Comparison of ENCODE assay signal across 8 mouse cellular contexts in genomic region chr9:96259017-96259512, GRCm38 (mm10).
A peak's percentile ranks its signal among the peaks of the same experiment; 100 is the strongest.
DNase-seq lines count a peak whose midpoint lies in the region; ATAC-seq and TF ChIP-seq lines count a peak whose summit lies in the region.

No protein-coding gene starts in this region.

- peak overlapping the region in 1 of 3 experiments; percentile 50 for H3K4me3 ChIP-seq in CH12.LX (replicated peaks in 1 of 3; ENCODE audit: low read depth in 2 of 3, low read length in 2 of 3, poor library complexity in 1 of 3)
- peak overlapping the region; percentile 61 for H3K4me3 ChIP-seq in embryonic facial prominence, embryonic 10.5 days
- H3K4me3 ChIP-seq in heart, postnatal 0 days (ENCODE audit: low read depth, low read length) = peak overlapping the region; percentile 47
- peak overlapping the region; percentile 52 for H3K4me3 ChIP-seq in midbrain, embryonic 12.5 days

- no peaks in the 10 kb centered on the region for H3K79me2 ChIP-seq in CH12.LX (replicated peaks; ENCODE audit: control insufficient read depth, extremely low read depth, insufficient read depth, poor library complexity, severe bottlenecking)

- no peaks in the 10 kb centered on the region for H3K4me1 ChIP-seq in CH12.LX (ENCODE audit: control insufficient read depth in 1 of 2, insufficient read depth in 2 of 2)
- H3K4me1 ChIP-seq in embryonic facial prominence, embryonic 10.5 days = peaks cover 8% of the 10 kb centered on the region
- H3K4me1 ChIP-seq in heart, postnatal 0 days (ENCODE audit: control insufficient read depth, insufficient read depth) = 0 out of 2 replicates have a peak, but pooled peaks cover 3% of the 10 kb centered on the region
- peaks cover 11% of the 10 kb centered on the region for H3K4me1 ChIP-seq in midbrain, embryonic 12.5 days

- no peak overlapping the region; the same call in 1 of the 2 replicates for H3K9ac ChIP-seq in CH12.LX (ENCODE audit: insufficient read depth, low read depth)
- peak overlapping the region; percentile 14; the same call in 1 of the 2 replicates for H3K9ac ChIP-seq in heart, postnatal 0 days (replicated peaks; ENCODE audit: low read depth, low read length)
- peak overlapping the region; percentile 56 for H3K9ac ChIP-seq in midbrain, embryonic 12.5 days (replicated peaks)

- no peak for TF ChIP-seq POLR2A in CH12.LX (IDR thresholded peaks at IDR 0.05; ENCODE audit: low read depth, low read length)

- no peak overlapping the region for H3K27ac ChIP-seq in CH12.LX (ENCODE audit: insufficient read depth, low read depth)
- H3K27ac ChIP-seq in embryonic facial prominence, embryonic 10.5 days (replicated peaks) = peak overlapping the region; percentile 81
- H3K27ac ChIP-seq in heart, postnatal 0 days (ENCODE audit: low read depth) = no peak overlapping the region
- H3K27ac ChIP-seq in midbrain, embryonic 12.5 days (replicated peaks) = peak overlapping the region; percentile 79

- no peaks in the 10 kb centered on the region for H3K27me3 ChIP-seq in CH12.LX (replicated peaks)
- no peaks in the 10 kb centered on the region for H3K27me3 ChIP-seq in embryonic facial prominence, embryonic 10.5 days (replicated peaks; ENCODE audit: low read depth, poor library complexity, severe bottlenecking)
- H3K27me3 ChIP-seq in heart, postnatal 0 days (ENCODE audit: control insufficient read depth, insufficient read depth, low read length) = no peaks in the 10 kb centered on the region
- no peaks in the 10 kb centered on the region for H3K27me3 ChIP-seq in midbrain, embryonic 12.5 days

- TF ChIP-seq RAD21 in CH12.LX (IDR thresholded peaks at IDR 0.05; ENCODE audit: low read depth, low read length) = no peak

- TF ChIP-seq CTCF in CH12.LX (conservative IDR thresholded peaks at IDR 0.05 in 1 of 2, IDR thresholded peaks at IDR 0.05 in 1 of 2; ENCODE audit: low read depth in 2 of 2, low read length in 2 of 2) = no peak
- TF ChIP-seq CTCF in heart, postnatal 0 days (IDR thresholded peaks at IDR 0.05; ENCODE audit: low read depth) = no peak

- intact Hi-C loops in left cerebral cortex, postnatal 25 days (cut with DNase I) = loop anchor here (2.0 kb wide), 1 partner anchor 62 kb away; the partner anchor contains the start of gene Tfdp2

- peak; percentile 79; the same call in 1 of the 2 replicates for ATAC-seq in heart, postnatal 0 days (ENCODE audit: insufficient read depth, low read depth)
- peak; percentile 39 for ATAC-seq in midbrain, embryonic 12.5 days (ENCODE audit: low FRiP score, low read depth)

- TF ChIP-seq EP300 in CH12.LX (IDR thresholded peaks at IDR 0.05; ENCODE audit: low read length) = no peak
- TF ChIP-seq EP300 in heart, postnatal 0 days (IDR thresholded peaks at IDR 0.05; ENCODE audit: low read depth) = no peak

- H3K36me3 ChIP-seq in CH12.LX (replicated peaks in 1 of 2; ENCODE audit: control insufficient read depth in 1 of 2, insufficient read depth in 1 of 2, low read length in 1 of 2) = no peaks in the 10 kb centered on the region
- H3K36me3 ChIP-seq in embryonic facial prominence, embryonic 10.5 days (replicated peaks) = no peaks in the 10 kb centered on the region
- no peaks in the 10 kb centered on the region for H3K36me3 ChIP-seq in heart, postnatal 0 days (replicated peaks; ENCODE audit: control insufficient read depth, insufficient read depth, low read length)
- no peaks in the 10 kb centered on the region for H3K36me3 ChIP-seq in midbrain, embryonic 12.5 days

- 2% methylated on average over 5 of the region's 5 CpGs for WGBS in embryonic facial prominence, embryonic 10.5 days
- WGBS in heart, postnatal 0 days = 8% methylated on average over 5 of the region's 5 CpGs
- 1% methylated on average over 5 of the region's 5 CpGs for WGBS in midbrain, embryonic 12.5 days

- in situ Hi-C loops in CH12.LX (cut with MboI; ENCODE audit: low pct_ligation_motif_present, low pct_unique_long_range_greater_than_20kb, low sequenced_read_pairs) = no loop called here

- dilution Hi-C loops in CH12.LX (cut with MboI; ENCODE audit: extremely low pct_ligation_motif_present, extremely low pct_unique_long_range_greater_than_20kb, low sequenced_read_pairs) = no loop called here

- H3K4me2 ChIP-seq in CH12.LX (ENCODE audit: insufficient read depth, low read depth, poor library complexity, severe bottlenecking) = peak overlapping the region; percentile 43; the same call in 1 of the 2 replicates
- H3K4me2 ChIP-seq in heart, postnatal 0 days (ENCODE audit: low read depth, low read length) = peak overlapping the region; percentile 70
- peak overlapping the region; percentile 50 for H3K4me2 ChIP-seq in midbrain, embryonic 12.5 days (replicated peaks)

- peak; percentile 19 to 41 for DNase-seq in cerebellum, postnatal 14 days
- no peak for DNase-seq in cerebellum, adult 18-20 months
- DNase-seq in CH12.LX (ENCODE audit: extremely low read depth) (peak; percentile 8), MN1 (ENCODE audit: low spot score) (no peak)
- peak; percentile 67 for DNase-seq in embryonic facial prominence, embryonic 10.5 days (ENCODE audit: low spot score)
- DNase-seq in heart, postnatal 0 days (ENCODE audit: low spot score) = peak; percentile 69
- DNase-seq in left cerebral cortex, postnatal 25 days (ENCODE audit: low spot score in 2 of 2) = peak; percentile 18 to 46

- no peaks in the 10 kb centered on the region for H3K9me3 ChIP-seq in CH12.LX (replicated peaks; ENCODE audit: low read length)
- H3K9me3 ChIP-seq in embryonic facial prominence, embryonic 10.5 days = no peaks in the 10 kb centered on the region
- no peaks in the 10 kb centered on the region for H3K9me3 ChIP-seq in heart, postnatal 0 days (replicated peaks; ENCODE audit: control insufficient read depth, low read length)
- H3K9me3 ChIP-seq in midbrain, embryonic 12.5 days = no peaks in the 10 kb centered on the region

TF ChIP-seq in CH12.LX, 34 proteins besides CTCF, POLR2A, EP300 and RAD21:
- TF ChIP-seq CHD1 (IDR thresholded peaks at IDR 0.05; ENCODE audit: low read depth, low read length) = no peak
- no peak for TF ChIP-seq NELFE (IDR thresholded peaks at IDR 0.05; ENCODE audit: low read depth, low read length)
- no peak for TF ChIP-seq IRF4 (IDR thresholded peaks at IDR 0.05; ENCODE audit: low read depth, low read length)
- TF ChIP-seq ZNF384 (IDR thresholded peaks at IDR 0.05; ENCODE audit: low read depth, low read length) = peak; percentile 78
- TF ChIP-seq E2F4 (IDR thresholded peaks at IDR 0.05; ENCODE audit: insufficient replicate concordance, low read depth, low read length) = no peak
- TF ChIP-seq USF2 (conservative IDR thresholded peaks at IDR 0.05; ENCODE audit: low read depth, low read length) = no peak
- TF ChIP-seq HCFC1 (IDR thresholded peaks at IDR 0.05; ENCODE audit: low read depth, low read length) = peak; percentile 54
- peak; percentile 54; the same call in 1 of the 2 replicates for TF ChIP-seq SIN3A (IDR thresholded peaks at IDR 0.05; ENCODE audit: low read length)
- no peak for TF ChIP-seq ZMIZ1 (IDR thresholded peaks at IDR 0.05; ENCODE audit: low read depth, low read length)
- 0 out of 2 replicates have a peak, but pooled peaks have one; percentile 67 for TF ChIP-seq MXI1 (IDR thresholded peaks at IDR 0.05; ENCODE audit: low read depth, low read length)
- no peak for TF ChIP-seq ZC3H11A (IDR thresholded peaks at IDR 0.05; ENCODE audit: low read depth, low read length)
- no peak for TF ChIP-seq GABPA (IDR thresholded peaks at IDR 0.05; ENCODE audit: insufficient replicate concordance, low read depth, low read length)

Comparison
In these comparisons a context has a peak if more than half of its experiments do, and no peak if none do; other contexts are left out.
1. DNase-seq: peak in cerebellum, postnatal 14 days (2 of 2), CH12.LX (single experiment), embryonic facial prominence, embryonic 10.5 days (single experiment), heart, postnatal 0 days (single experiment) and left cerebral cortex, postnatal 25 days (2 of 2); none in cerebellum, adult 18-20 months (0 of 2) and MN1 (single experiment).
2. H3K27ac ChIP-seq: peak in embryonic facial prominence, embryonic 10.5 days (single experiment) and midbrain, embryonic 12.5 days (single experiment); none in CH12.LX (single experiment) and heart, postnatal 0 days (single experiment).
3. Peak in every context shown above with its lines, with median percentiles within 50 percentile points of each other: H3K4me2 ChIP-seq.